Mouse (Mus musculus) cerebellum, adult 18-20 months (tissue): ENCODE measurements around the gene Kcnip4.
A peak's percentile ranks its signal among the peaks of the same experiment; 100 is the strongest.

Source experiments
- DNase-seq, 2 experiments: peaks; one replicate each; pipeline ENCODE4 v3.0.0; 2021

Kcnip4 gene

DNA sequence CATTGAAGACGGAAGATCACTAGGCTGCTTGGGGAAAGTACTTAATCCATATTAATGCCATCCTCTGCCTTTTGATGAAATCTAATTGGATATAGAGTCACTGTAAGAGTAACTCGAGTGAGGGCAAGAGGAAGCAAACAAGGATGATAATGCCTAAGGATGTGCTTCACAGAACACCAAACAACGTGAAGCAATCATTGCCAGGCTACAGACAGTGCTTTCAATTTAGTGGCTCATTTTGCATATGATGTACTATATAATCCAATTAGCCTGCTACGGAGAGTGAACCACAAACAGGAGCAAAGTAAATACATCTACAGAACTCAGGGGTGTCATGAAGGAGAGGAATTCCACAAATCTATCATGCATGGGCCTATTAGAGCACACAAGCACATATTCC lies 280.3 kb downstream of the Kcnip4 start:
- DNase-seq = no peak

DNA sequence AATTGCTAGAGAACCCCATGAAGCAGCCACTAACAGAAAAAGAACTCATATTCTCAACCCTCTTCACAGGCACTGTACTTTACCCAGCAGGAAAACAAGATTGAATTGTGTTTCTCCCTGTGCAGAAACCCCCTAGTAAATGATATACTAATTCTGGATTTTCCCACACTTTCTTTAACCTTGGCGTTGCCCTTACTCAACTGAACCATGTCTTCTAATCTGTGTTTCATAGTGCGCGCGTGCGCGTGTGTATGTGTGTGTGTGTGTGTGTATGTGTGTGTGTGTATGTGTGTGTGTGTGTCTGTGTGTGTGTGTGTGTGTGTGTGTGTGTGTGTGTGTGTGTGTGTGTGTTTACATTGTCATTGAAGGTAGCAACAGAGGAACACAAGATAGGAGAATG lies 283.0 kb downstream of the Kcnip4 start:
- no peak for DNase-seq

- DNase-seq = no peak
These were observed 323.4 kb downstream of the Kcnip4 start for GRCm38 (mm10) chr5:49201164-49201756.

DNA sequence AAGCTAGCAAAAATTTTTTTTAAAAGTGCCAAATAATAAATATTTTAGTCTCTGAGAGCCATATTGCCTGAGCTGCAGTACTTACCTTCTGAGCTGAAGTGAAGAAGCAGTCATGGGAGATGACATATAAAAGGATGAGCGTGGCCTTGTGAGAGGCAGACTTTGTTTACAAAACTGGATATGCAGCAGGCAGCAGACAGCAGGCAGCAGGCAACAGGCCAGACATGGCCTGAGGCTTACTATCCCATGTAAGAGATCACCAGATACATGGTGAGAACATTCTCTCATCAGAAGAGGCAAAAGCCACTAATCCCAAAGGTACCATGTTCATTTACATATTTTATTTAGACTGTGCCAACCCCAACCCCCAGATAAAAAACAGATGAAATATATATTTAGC lies 336.5 kb downstream of the Kcnip4 start:
- DNase-seq = peak; percentile 65 to 76

DNA sequence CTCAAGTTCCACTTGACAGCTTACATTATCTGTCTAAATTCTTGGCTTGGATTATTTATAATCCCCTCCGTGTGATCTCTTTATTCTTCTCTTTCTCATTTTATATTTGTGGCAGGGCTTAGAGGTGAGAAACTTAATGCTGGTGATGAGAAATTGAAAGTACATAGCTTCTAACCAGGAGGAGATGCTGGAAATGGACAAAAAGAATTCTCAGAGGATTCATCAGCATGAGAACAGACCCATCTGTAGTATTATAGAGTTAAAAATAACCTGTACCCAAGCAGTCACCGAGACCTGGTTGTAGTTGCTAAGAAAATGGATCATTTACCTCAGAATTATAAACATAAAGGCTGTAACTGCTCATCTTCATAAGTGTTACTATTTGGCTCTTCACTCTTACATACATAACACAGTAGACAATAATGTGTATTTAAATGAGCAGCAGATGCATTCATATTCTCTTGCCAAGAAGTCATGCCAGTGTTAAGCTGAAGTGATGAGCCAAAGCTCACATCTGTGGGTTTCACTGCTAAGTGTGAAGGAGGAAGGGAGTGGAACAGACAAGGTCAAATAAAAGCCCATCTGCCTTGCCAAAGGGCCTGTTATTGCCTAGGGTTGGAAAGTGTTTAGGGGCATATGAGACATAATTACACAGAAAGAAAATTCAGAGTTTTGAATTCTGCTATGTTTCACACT lies 374.4 kb downstream of the Kcnip4 start:
- no peak for DNase-seq

DNA sequence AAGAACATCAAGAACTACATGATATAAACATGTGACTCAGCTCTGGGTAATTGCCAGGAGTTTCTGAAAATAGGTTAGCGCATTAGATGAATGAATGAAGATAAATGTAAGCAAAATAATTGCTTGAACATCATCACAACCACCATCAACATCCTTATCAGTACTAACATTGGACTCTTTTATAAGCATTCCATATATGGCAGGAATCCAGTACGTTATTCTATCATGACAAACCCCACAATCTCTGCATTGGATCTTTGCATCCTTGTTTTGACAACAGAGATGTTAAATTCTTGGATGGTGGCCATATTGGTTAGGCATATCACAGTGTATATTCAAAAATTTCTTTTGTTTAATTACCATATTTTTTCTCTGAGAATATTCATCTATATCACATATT lies 375.0 kb downstream of the Kcnip4 start:
- DNase-seq = no peak

GRCm38 (mm10) chr5:49095432-49095831 lies 429.3 kb downstream of the Kcnip4 start:
- peak; percentile 58 to 73 for DNase-seq

GRCm38 (mm10) chr5:49094945-49095344 lies 429.8 kb downstream of the Kcnip4 start:
- DNase-seq = peak; percentile 53 to 68

DNA sequence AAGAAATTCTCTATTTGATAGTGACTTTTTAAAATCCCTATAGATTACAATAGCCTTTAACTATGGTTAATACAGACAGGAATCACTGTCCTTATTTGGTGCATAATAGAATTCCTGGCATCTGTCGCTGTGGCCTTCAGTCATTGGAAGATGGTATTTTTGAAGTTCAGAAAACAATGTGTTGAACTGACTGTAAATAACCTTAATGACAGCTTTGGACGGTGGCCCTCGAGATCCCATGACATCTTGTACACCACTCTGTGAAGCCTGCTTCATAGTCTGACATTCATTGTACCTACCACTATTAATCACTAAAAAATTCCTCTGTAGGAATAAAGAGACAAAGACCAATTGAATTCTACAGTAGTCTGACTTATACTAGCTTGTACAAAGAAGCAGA lies 430.4 kb downstream of the Kcnip4 start:
- DNase-seq = no peak

DNA sequence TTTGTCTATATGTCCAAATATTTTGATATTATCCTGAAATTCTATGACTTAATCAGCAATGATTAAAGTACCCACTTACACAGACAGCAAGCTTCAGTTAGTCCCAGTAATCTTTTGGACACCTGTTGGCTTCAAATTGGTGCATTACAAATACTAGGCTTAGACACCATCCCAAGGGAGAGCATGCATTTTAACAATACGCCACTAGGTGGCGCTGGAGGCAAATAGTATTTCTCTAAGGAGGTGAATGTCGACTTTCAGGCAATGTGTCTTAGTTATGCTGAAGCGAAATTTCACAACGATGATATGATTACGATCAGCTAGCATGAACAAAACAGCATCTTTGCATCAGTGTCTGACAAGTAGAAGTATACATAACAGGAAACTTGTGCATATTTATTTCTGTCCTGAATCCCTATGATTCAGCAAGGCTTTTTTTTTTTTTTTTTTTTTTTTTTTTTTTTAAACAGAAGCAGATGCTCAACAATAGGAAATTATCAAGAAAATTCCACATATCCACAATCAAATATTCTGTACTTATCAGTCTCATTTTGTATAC lies 434.5 kb downstream of the Kcnip4 start:
- DNase-seq = peak; percentile 85 to 91

- DNase-seq = no peak
These were observed 459.1 kb downstream of the Kcnip4 start for GRCm38 (mm10) chr5:49065646-49066045.

- DNase-seq = peak in 1 of 2 experiments; percentile 38
These were observed 465.8 kb downstream of the Kcnip4 start for GRCm38 (mm10) chr5:49058926-49059325.

DNA sequence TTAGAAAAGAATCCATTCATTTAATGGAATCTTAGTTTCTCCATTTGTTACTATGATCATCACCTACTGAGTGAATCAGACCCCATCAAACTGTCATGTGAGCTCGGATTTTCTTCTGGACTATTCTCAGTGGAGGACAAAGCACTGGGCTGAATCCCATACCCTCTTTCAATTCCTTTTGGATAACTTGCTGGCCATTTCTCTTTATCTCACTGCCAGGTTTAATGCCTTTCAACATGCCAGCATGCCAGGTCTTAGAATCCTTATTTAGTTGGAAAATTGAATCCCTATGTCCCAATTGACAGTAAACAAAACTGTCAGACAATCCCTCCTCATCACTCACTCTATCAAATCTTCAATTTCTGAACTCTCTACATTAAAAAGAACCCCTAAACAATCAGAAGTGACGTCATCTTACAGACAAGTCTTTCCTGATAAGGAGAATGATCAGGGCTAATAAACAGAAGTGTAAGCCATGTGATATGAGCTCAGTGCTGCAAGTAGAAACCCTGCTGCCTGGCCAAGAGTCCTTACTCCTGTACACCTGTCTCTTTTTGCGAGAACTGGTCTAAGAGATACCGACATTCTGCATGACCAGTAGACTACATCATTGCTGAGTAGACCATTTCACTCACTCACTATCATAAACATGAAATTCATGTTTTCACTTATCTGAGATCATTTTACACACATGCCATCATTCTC lies 466.9 kb downstream of the Kcnip4 start:
- DNase-seq = peak; percentile 40 to 54

DNA sequence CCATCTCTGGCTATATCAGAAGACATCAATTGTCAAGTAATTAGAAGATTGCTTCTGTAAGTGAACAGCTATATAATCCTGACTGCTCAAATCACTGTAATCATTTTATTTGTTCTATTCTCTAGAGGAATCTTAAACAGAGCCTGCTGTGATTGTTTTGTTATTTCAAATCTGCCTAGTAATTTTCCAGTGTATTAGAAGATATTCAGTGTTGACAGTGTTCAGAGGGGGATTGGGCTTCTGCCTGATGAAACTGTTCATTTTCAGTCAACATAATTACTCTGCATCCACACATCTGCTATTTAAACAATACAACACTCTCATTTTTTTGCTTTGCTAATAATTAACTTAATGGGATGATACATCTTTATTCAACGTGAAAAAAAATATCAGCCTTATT lies 476.7 kb downstream of the Kcnip4 start:
- no peak for DNase-seq

DNA sequence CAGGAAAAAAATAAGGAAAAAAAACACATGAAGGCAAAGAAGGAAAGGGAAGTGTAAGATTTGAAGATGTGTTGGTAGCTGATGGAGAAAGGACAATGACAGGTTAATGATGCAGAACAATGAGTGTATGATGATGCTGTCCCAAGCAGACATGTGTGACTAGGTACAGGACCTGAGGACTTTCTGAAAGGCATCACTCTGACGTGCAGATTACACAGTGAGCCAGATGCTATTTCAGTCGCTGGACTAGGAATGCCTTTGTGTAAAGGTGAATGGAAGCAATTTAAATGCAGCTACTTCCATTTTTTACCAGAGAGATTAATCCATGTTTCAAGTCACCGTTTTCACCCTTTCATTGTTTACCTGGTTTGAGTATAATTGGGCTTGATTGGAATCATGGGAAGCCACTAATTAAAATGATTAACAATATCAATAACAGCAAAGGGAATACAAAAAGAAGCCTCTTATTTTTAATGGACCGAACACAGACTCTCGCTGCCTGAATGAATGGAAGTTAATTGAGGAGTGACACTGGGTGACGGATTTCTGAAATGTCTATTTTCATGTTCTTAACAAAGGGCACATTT lies 483.4 kb downstream of the Kcnip4 start:
- no peak for DNase-seq

DNA sequence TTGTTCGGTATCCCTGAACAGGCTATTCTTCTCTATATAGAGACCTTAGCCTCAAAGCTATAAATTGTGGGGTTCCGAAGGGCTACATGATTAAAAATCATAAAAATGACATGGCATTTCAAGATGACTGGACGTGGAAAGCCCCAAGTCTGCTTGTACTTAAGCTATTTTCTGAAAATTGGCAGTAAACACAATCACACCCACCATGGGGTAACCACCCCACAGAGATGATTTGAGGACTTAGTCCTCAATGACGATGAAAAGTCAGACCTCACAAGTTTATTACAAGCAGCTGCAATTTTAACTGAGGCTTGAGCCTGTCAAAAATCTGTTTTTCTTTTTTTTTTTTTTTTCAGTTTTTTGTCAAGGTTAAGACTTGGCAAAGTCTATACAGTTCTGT lies 527.3 kb downstream of the Kcnip4 start:
- peak; percentile 20 to 21 for DNase-seq

GRCm38 (mm10) chr5:48989145-48989659 lies 535.5 kb downstream of the Kcnip4 start:
- DNase-seq = no peak

GRCm38 (mm10) chr5:48942378-48943088 lies 582.2 kb downstream of the Kcnip4 start:
- DNase-seq = no peak

DNA sequence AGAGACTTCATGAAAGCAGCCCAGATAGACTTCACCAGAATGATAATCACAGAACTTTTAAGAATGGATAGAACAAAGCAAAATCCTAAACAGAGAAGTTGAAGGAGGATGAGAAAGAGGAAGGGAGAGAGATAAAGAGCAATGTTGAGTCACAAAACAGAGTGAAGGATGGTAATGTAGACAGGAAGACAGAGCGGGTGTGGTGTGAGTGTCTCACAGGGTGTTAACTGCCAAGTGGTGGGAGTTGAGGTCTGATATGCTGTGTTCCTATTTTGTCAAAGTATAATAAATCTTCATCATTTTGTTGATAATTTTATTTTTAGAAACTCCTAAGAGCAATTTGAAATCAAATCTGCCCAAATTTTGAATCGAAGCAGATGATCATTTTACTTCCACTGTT lies 592.8 kb downstream of the Kcnip4 start:
- no peak for DNase-seq

- DNase-seq = no peak
These were observed 634.5 kb downstream of the Kcnip4 start for GRCm38 (mm10) chr5:48890216-48890615.

DNA sequence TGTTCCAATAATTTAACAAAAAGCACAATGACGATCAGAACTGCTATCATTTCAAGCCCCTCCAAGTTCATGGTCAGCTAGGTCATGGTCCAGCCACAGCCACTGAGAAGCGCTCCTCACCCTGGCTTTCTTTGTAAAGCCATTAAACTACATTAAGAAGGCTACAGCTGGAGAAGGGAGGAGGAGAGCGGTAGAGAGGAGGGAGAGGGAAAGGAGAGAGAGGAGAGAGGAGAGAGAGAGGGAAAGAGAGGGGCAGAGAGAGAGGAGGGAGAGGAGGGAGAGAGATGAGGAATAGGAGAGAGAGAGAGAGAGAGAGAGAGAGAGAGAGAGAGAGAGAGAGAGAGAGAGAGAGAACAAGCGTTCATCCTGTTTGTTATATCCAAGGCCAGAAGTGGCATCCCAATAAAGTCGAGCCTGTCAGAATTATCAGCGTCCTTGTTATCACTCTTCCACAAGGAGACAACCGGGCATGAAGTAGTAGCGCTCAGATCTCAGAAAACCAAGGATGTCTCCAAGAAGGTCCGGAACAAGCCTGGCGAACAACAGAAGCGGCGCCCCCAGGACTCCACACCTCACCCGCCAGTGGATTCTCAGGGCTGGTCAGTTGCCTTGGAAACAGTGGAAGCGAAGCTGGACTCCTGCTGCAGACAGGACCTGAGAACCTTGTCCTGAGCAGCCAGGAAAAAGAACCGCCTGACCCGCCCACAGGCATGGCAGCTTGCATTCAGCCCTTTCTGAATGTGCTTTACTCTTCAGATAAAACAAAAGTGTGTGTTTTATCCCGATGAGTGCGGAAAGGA lies 635.1 kb downstream of the Kcnip4 start:
- DNase-seq = peak; percentile 49 to 64

DNA sequence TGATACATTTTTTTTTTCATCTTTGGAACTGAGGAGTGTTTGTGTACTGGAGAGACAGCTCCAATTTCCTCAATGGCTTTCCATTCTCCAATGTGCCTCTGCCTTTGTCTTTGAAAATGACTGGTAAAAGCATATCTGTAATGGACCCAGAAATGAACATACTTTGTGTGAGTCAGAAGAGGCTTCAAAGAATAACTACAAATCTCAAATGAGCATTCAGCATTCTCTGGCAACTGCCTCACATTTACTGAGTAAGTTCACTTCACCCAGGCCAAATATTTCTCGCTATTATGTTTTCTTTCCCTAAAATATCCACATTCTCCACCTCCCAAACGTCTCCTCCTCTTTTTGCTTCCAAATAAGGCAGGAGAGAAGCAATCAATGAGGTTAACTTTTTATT lies 646.6 kb downstream of the Kcnip4 start:
- no peak for DNase-seq
